Mouse (Mus musculus) lung, postnatal 36 days (tissue): ENCODE measurements around the gene Prkcd.
A peak's percentile ranks its signal among the peaks of the same experiment; 100 is the strongest.

ENCODE experiments used
- DNase-seq: peaks from one replicate; pipeline ENCODE4 v3.0.0; 2022; ENCODE audit warnings: mixed read lengths

The Prkcd gene

DNA sequence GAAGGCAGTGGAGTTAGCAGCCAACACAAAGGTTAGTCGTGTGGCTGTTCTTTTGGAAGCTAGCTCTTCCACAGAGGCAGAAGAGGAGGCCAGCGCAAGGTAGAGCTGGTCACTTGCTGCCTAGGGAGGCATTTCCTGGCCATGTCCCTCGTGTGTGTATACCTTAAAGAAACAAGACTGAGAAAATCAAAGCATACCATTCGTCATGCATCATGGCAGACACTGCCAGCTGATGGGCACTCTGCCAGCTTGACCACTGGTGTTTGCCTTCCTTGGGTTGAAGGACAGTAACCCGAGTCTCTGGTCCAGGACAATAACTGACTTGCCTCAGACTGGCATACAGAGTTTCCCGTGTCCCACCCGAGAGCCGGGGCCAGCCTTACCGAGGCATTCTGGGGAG is 55.7 kb downstream of the Prkcd start:
- DNase-seq = peak; percentile 64

DNA sequence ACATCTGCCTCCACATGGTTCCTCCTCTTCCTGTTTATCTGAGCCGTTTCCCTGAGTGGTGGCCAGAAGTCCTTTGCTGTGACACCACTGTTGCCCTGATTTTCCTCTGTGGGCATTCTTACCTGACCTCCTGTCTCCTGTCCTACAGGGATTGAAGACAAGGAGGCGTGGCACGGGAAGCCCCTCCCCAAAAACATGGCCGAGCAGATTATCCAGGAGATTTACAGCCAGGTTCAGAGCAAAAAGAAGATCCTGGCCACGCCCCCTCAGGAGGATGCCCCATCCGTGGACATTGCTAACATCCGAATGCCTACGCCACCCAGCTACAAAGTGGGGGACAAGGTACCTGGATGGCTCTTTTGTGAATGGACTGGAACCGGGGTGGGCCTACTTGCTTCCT is 58.0 kb downstream of the Prkcd start:
- DNase-seq = no peak

DNA sequence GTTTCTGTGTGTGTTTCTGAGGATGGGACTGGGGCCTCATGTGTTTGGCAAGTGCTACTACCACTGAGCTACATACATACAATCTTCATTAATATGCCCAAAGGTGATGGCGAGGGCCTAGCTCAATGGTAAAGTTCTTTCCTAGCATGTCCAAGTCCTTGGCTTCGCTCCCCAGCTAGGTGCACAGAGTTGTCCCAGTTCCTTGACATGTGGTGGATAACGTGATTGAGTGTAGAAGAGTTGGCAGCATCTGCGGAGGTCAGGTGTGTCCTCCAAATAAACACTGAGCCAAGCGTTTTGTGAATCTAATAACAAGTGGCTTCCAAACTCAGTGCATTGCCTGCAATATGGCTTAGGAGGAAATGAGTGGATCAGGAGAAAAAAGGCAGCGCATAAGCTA is 59.7 kb downstream of the Prkcd start:
- DNase-seq = no peak

GRCm38 (mm10) chr14:30564451-30564850 is 61.6 kb downstream of the Prkcd start:
- DNase-seq = peak; percentile 75

- no peak for DNase-seq
Measured at GRCm38 (mm10) chr14:30562343-30562742, 63.7 kb downstream of the Prkcd start.

DNA sequence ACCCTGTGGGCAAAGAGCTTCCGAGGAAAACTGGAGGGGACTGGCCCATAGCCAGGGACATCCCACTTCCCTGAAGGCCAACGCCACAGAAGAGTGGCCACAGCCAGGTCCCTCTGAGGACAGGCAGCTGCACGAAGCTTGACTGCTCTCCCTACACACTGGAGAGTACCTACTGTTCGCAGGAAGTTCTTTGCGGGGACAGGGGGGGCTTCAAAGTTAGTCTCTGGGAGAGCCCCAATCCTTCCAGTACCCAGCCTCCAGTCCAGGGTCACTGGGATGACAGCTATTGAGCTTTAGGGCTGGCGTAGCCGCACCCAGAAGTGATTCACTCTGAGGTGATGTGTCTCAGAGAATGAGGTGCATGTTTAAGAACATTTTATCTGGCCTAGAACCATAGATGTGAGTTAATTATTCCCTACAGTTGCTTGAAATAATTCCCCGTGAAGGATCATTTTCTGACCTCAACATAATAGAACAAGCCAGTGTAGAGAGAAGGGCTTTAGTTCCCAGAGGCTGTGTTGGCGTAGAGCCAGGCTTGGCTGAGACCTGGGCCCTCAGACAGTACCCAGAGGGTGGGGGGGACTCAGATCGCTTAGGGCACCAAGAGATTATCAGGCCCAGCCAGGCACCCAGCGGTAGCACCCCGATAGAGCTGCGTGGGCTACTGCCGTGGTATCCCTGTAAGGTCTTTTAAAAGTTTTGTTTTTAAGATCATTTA is 64.4 kb downstream of the Prkcd start:
- peak; percentile 25 for DNase-seq

GRCm38 (mm10) chr14:30560803-30561389 is 65.1 kb downstream of the Prkcd start:
- DNase-seq = no peak

DNA sequence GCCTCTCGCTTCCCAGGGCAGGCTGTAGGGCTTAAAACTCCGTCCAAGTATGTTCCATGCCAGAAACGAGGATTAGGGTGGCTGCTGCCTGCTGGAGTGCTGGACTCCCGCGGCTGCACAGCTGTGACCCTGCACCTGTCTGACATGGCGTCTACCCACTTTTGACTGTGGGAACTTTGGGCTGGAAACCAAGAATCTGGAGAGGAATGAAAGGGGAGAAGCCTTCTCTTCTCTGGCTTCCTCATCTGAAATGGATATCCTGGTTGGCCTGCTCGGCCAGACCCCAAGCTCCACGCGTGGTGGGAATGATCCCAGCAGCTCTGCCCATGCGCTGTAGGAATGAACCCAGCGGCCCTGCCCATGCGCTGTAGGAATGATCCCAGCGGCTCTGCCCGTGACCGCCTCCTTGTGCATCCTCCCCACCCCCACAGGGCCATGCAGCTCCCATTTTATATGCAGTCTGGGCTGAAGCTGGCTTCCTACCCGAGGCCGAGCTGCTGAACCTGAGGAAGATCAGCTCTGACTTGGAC is 66.6 kb downstream of the Prkcd start:
- DNase-seq = no peak

- DNase-seq = peak; percentile 35
Measured at GRCm38 (mm10) chr14:30557730-30558129, 68.3 kb downstream of the Prkcd start.

GRCm38 (mm10) chr14:30556651-30557050 is 69.4 kb downstream of the Prkcd start:
- no peak for DNase-seq

GRCm38 (mm10) chr14:30553185-30553584 is 72.8 kb downstream of the Prkcd start:
- peak; percentile 54 for DNase-seq

- no peak for DNase-seq
Measured at GRCm38 (mm10) chr14:30551981-30552380, 74.0 kb downstream of the Prkcd start.

DNA sequence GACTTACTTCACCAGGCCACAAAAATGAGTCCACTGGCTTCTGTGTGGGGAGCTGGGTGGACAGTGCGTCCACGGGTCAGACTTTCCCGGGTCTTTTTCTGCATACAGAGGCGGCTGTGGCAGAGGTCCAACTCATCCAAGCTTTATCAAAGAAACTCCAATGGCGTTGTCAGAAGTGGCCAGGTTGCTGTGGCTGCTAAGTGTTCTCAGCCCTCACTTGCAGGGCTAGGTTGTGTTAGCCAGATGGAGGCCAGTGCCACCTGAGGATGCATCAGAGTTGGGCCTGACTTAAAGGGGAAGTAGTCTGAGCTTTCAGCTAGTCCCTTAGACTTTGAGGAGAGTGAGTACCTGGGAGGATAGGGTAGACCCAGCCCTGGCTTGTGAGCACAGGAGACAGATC is 74.5 kb downstream of the Prkcd start:
- DNase-seq = peak; percentile 67

DNA sequence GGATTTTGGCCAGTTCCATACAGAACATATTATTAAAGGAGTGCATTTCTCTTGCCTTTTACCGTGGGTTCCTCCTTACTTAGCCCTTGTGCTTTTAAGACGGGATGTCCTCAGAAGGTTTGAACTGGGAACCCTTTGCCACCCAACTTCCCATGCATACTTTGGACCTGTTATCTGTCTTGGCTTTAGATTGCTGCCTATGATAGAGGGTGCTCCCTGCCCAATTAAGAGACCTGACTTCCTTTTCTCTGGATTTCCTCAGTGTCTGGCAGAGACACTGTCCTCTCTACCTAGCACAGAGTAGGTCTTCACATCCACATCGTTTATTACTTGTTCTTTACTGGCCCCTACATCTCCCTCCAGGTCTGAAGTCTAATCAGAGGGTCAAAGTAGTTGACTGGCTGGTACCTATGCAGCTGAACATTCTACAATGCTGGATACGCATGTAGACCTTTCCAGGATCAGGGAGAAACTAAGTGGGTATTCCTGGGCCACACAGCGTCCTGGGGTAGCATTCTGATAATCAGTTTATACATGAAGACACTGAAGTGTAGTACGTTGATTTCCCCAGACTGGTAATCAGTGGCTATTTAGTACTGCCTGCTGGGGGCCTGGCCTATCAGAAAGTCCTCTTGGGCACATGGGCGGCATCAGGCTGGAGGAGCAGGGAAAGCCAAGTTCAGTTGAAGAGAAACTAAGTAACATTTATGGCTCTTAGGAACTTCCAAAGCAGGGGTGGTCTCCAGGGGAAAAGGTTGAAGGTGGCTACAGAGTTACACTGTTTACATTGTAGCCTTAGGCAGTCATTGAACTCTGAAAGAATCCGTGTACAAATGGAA is 75.6 kb downstream of the Prkcd start:
- no peak for DNase-seq

DNA sequence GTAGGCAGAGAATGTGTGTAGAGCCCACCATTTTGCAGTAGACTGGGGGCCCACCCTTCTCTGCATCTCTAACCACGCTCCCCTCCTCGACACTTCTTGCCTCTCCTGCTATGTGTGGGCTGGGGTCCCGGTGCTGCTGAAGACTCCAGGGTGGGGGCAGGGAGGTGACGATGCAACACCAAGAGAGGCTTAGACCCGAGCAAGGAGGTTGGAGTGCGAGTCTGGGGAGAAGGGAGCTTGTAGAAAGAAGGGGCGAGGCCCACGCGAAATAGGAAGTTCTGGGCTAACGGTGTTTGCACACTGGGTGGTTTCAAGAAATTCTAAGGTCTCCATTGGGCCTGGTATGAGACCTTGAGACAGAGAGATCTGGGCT is 76.2 kb downstream of the Prkcd start:
- peak; percentile 48 for DNase-seq

DNA sequence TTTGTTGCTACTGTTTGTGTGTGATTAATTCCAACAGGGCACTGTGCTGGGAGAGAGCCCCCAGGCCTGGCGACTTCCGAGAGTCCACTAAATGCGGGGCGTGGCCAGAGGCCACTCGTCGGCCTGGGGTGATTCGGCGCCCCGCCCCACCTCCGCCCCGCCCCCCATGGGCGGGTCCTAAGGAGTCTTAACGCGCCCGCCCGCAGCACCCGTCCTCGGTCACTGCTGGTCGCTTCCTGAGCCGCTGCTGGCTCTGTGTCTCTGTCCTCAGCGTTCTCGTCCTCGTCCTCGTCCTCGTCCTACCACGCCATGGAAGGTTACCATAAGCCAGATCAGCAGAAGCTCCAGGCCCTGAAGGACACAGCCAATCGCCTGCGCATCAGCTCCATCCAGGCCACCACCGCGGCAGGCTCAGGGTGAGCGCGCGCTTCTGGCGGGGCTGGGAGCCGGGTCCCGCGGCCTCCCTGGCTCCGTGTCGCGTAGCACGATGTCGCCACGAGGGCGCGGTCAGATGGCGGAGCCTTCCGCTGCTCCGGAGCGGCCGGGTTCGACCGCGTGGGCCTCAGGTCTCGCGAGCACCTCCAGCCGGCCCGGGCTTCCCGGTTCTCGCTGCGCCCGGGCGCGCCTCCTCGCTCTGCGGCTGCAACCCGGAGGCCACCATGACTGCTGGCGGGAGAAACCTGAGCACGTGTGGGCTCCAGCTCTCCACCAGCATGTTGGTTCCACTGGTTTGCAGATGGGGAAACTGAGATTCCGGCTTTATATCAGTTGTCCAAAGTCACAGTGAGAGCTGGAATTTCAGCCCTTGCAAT is 76.8 kb downstream of the Prkcd start:
- DNase-seq = peak; percentile 99

DNA sequence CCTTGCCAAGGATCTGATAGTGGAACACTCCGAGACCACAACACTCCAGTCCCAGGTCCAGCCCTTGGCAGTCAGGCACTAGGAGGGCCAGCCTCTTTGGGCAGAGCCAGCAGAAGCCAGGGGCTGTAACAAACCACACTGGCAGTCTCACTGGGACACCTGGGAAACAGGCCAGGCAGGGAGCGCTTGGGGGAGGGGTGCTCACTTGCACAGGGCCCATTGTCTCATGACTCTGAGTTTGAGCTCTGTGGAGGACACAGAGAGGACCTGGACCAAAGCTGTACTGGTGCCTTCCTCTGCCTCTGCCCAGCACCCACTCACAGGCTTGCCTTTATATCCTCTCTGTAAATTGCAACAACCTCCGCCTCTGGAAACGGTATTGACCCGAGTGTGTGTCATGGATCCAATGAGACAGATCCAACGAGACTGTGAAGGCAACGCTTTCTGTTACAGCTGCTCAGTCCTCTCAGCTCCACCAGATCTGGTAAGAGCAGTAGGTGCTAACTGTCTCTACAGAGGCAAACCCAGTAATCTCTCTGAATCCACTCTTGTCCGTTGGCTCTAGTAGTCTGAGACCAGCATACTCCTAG is 77.8 kb downstream of the Prkcd start, which contains the start of gene Tkt:
TSS of gene Tkt (plus strand) at position 229 of the 590 bp plus-strand sequence.
- peak; percentile 90 for DNase-seq
